ENCODE assay signal across 17 mouse cellular contexts in the genomic region with DNA sequence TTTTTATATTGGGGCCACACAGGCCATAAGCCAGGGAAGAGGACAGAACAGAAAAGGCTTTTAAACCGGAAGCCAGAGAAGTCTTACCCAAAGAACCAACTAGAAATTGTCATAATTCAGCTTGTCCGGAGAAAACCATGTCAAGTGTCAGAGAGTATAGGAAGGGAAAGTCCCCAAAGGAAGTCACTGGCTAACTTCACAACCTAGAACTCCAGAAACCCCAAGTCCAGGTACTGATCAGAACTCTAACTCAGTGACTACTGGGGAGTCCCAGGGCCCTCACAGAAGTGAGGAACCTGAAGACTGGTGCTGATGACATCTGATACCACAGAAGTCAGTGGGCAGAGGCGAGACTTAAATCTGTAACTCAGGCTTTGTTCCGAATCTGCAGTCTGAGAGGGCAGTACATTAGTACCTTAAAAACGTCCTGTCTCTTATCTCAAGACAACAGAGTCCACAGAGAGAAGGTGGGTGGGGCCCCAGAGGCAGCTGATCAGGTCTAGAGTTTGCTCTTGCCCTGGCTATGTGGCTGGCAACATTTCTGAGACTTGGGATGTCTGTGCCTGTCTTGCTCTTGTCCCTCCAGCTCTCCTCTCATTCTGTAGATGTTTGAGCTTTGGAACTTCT. TPM values are rescaled to one million over a fixed set of nuclear protein-coding genes. Genes with fewer than 3 reads are reported as not detected.
A peak's percentile ranks its signal among the peaks of the same experiment; 100 is the strongest.
DNase-seq lines count a peak whose midpoint lies in the region; ATAC-seq lines count a peak whose summit lies in the region.
"Had no signal": no experiment of that assay in that cellular context is flagged by ENCODE, and none has a peak within 500 bp of the region (broad histone marks: within the 10 kb centered on the region; RNA-seq: fewer than 3 reads in every experiment).

No protein-coding gene starts in this region.

- peak overlapping the region; percentile 44 for H3K4me2 ChIP-seq in liver, embryonic 11.5 days

- peak; percentile 96 for ATAC-seq in liver, embryonic 11.5 days (replicated peaks; ENCODE audit: low FRiP score)
- ATAC-seq: forebrain, postnatal 0 days; lung, postnatal 0 days had no signal

- no peaks in the 10 kb centered on the region for H3K36me3 ChIP-seq in heart, embryonic 10.5 days
- no peaks in the 10 kb centered on the region for H3K36me3 ChIP-seq in liver, embryonic 11.5 days (ENCODE audit: control insufficient read depth, insufficient read depth, low read length)

- H3K4me3 ChIP-seq in heart, embryonic 10.5 days: no peak overlapping the region
- H3K4me3 ChIP-seq in liver, embryonic 11.5 days (ENCODE audit: low read depth, low read length): no peak overlapping the region

- H3K4me1 ChIP-seq in heart, embryonic 10.5 days: peaks cover 7% of the 10 kb centered on the region
- peaks cover 12% of the 10 kb centered on the region for H3K4me1 ChIP-seq in liver, embryonic 11.5 days (replicated peaks; ENCODE audit: control insufficient read depth, insufficient read depth, low read length)

- DNase-seq in heart, embryonic 10.5 days (ENCODE audit: low spot score): peak; percentile 81
- no peak for DNase-seq in heart, adult 18-20 months
- peak; percentile 84 for DNase-seq in c-Kit-positive CD71-positive TER-119-positive erythroid progenitor cells, embryonic 14.5 days (ENCODE audit: low spot score)
- DNase-seq in liver, embryonic 11.5 days (ENCODE audit: low spot score): peak; percentile 48
- peak; percentile 69 to 73 for DNase-seq in spleen, postnatal 4 days (ENCODE audit: low spot score in 2 of 2)
- no peak for DNase-seq in gastrocnemius, postnatal 10 days
- no peak for DNase-seq in right cerebral cortex, postnatal 25 days
- DNase-seq in gastrocnemius, adult 8-10 months (ENCODE audit: low spot score in 2 of 2): no peak
- DNase-seq: adrenal gland, postnatal 10 days; cerebellum, adult 2 months; forebrain, postnatal 0 days had no signal

- H3K9ac ChIP-seq in liver, embryonic 11.5 days (ENCODE audit: low read depth, low read length): no peak overlapping the region
- H3K9ac ChIP-seq: forebrain, postnatal 0 days had no signal

- no peak overlapping the region for H3K27ac ChIP-seq in heart, embryonic 10.5 days
- H3K27ac ChIP-seq in liver, embryonic 11.5 days (ENCODE audit: low read depth, low read length): no peak overlapping the region

- H3K9me3 ChIP-seq in heart, embryonic 10.5 days: no peaks in the 10 kb centered on the region
- no peaks in the 10 kb centered on the region for H3K9me3 ChIP-seq in liver, embryonic 11.5 days (ENCODE audit: control insufficient read depth, low read length)

- no peaks in the 10 kb centered on the region for H3K27me3 ChIP-seq in heart, embryonic 10.5 days (ENCODE audit: insufficient read depth, poor library complexity, severe bottlenecking)
- no peaks in the 10 kb centered on the region for H3K27me3 ChIP-seq in liver, embryonic 11.5 days (replicated peaks; ENCODE audit: control insufficient read depth, insufficient read depth, low read length)

- 51% methylated on average over 5 of the region's 5 CpGs for WGBS in heart, embryonic 10.5 days
- 31% methylated on average over 5 of the region's 5 CpGs for WGBS in liver, embryonic 11.5 days

RNA-seq across cellular contexts. Expression of gene B2m, which starts 9.5 kb away (rescaled TPM):
- polyA plus RNA-seq in heart, embryonic 10.5 days (2016; fragmentation: Nextera tagmentation; extraction: Ambion mirVana): 143 and 154 TPM in 2 replicates
- total RNA-seq in heart, adult 18-20 months (2021): 100 to 1,000 TPM; 297 to 515 TPM
- 311 and 321 TPM in 2 replicates for polyA plus RNA-seq in liver, embryonic 11.5 days (2014; fragmentation: Nextera tagmentation; extraction: Ambion mirVana)
- 100 to 1,000 TPM; 109 to 137 TPM for total RNA-seq in gastrocnemius, postnatal 10 days (2021)
- total RNA-seq in gastrocnemius, adult 8-10 months (2022): 100 to 1,000 TPM in 1 of 4 experiments, 10 to 100 TPM in 3; 54.2 to 107 (median 77.1) TPM

RNA-seq across cellular contexts. Expression of gene Spg11, which starts 19.8 kb away (rescaled TPM):
- 8.2 and 8.8 TPM in 2 replicates for polyA plus RNA-seq in heart, embryonic 10.5 days (2016; fragmentation: Nextera tagmentation; extraction: Ambion mirVana)
- total RNA-seq in heart, adult 18-20 months (2021): 10 to 100 TPM; 10.7 to 13.1 TPM
- polyA plus RNA-seq in liver, embryonic 11.5 days (2014; fragmentation: Nextera tagmentation; extraction: Ambion mirVana): 9.3 and 9.8 TPM in 2 replicates
- 1 to 10 TPM; 7.6 to 8.9 TPM for total RNA-seq in gastrocnemius, postnatal 10 days (2021)
- 1 to 10 TPM; 5.4 to 6.4 (median 6.1) TPM for total RNA-seq in gastrocnemius, adult 8-10 months (2022)

RNA-seq across cellular contexts. Expression of gene Trim69, which starts 22.5 kb away (rescaled TPM):
- polyA plus RNA-seq in heart, embryonic 10.5 days (2016; fragmentation: Nextera tagmentation; extraction: Ambion mirVana): 0.11 TPM in 1 of 2 replicates, not detected in the other
- not detected for total RNA-seq in heart, adult 18-20 months (2021)
- 0.17 TPM in 1 of 2 replicates, not detected in the other for polyA plus RNA-seq in liver, embryonic 11.5 days (2014; fragmentation: Nextera tagmentation; extraction: Ambion mirVana)
- not detected for total RNA-seq in gastrocnemius, postnatal 10 days (2021)
- total RNA-seq in gastrocnemius, adult 8-10 months (2022): not detected
- total RNA-seq: adrenal gland, postnatal 10 days; forebrain, postnatal 0 days; left cerebral cortex, postnatal 25 days had no signal
- polyA plus RNA-seq: cerebellum, adult 2 months; embryonic facial prominence, embryonic 11.5 days; forebrain, postnatal 0 days; heart, postnatal 0 days; intestine, embryonic 14.5 days; lung, postnatal 0 days had no signal

RNA-seq across cellular contexts. Expression of gene Patl2, which starts 48.0 kb away (rescaled TPM):
- 0.05 TPM in 1 of 2 replicates, not detected in the other for polyA plus RNA-seq in heart, embryonic 10.5 days (2016; fragmentation: Nextera tagmentation; extraction: Ambion mirVana)
- total RNA-seq in heart, adult 18-20 months (2021): not detected
- 0.15 TPM in 1 of 2 replicates, not detected in the other for polyA plus RNA-seq in liver, embryonic 11.5 days (2014; fragmentation: Nextera tagmentation; extraction: Ambion mirVana)
- not detected for total RNA-seq in gastrocnemius, postnatal 10 days (2021)
- total RNA-seq in gastrocnemius, adult 8-10 months (2022): not detected
- total RNA-seq: forebrain, postnatal 0 days; left cerebral cortex, postnatal 25 days had no signal
- polyA plus RNA-seq: forebrain, postnatal 0 days; intestine, embryonic 14.5 days; lung, postnatal 0 days had no signal

RNA-seq across cellular contexts. Expression of gene Terb2, which starts 48.1 kb away (rescaled TPM):
- polyA plus RNA-seq in heart, embryonic 10.5 days (2016; fragmentation: Nextera tagmentation; extraction: Ambion mirVana): not detected in 2 replicates
- not detected for total RNA-seq in heart, adult 18-20 months (2021)
- polyA plus RNA-seq in liver, embryonic 11.5 days (2014; fragmentation: Nextera tagmentation; extraction: Ambion mirVana): not detected in 2 replicates
- not detected for total RNA-seq in gastrocnemius, postnatal 10 days (2021)
- not detected for total RNA-seq in gastrocnemius, adult 8-10 months (2022)
- total RNA-seq: adrenal gland, postnatal 10 days; forebrain, postnatal 0 days; left cerebral cortex, postnatal 25 days had no signal
- polyA plus RNA-seq: cerebellum, adult 2 months; embryonic facial prominence, embryonic 11.5 days; forebrain, postnatal 0 days; heart, postnatal 0 days; intestine, embryonic 14.5 days; large intestine, adult 2 months; lung, postnatal 0 days had no signal

Comparison
In these comparisons a context has a peak if more than half of its experiments do, and no peak if none do; other contexts are left out.
1. DNase-seq: peak in heart, embryonic 10.5 days (single experiment), c-Kit-positive CD71-positive TER-119-positive erythroid progenitor cells, embryonic 14.5 days (single experiment), liver, embryonic 11.5 days (single experiment) and spleen, postnatal 4 days (2 of 2); none in heart, adult 18-20 months (0 of 2), gastrocnemius, postnatal 10 days (single experiment), right cerebral cortex, postnatal 25 days (single experiment) and gastrocnemius, adult 8-10 months (0 of 2).